Mouse (Mus musculus) neural tube, embryonic 11.5 days (tissue): Measurements from ENCODE around the gene Sirpa. TPM values are rescaled to one million over a fixed set of nuclear protein-coding genes. Genes with fewer than 3 reads are reported as not detected.
A peak's percentile ranks its signal among the peaks of the same experiment; 100 is the strongest.

Experiments used
- ATAC-seq: fragments of 200-750 bp; cut with Nextera tagmentation; 2 replicates; pipeline ENCODE4 v1.8.0; 2017; ENCODE audit warnings: moderate number of reproducible peaks, mild to moderate bottlenecking, moderate TSS enrichment, moderate library complexity; ENCODE audit not compliant: insufficient read depth, low FRiP score, low TSS enrichment
- DNase-seq: peaks from one replicate; pipeline ENCODE4 v3.0.0-alpha.2; 2015; ENCODE audit warnings: low spot score
- H3K27ac ChIP-seq: fragments of 300-500 bp; sonication (generic); 2 replicates; pipeline ENCODE4 v1.5.1; 2014; ENCODE audit warnings: low read depth, mild to moderate bottlenecking, low read length
- H3K27me3 ChIP-seq: fragments of 300-500 bp; sonication (generic); 2 replicates; pipeline ENCODE4 v1.6.1; 2014; ENCODE audit warnings: mild to moderate bottlenecking, low read length, mixed read lengths; ENCODE audit not compliant: control insufficient read depth, insufficient read depth
- H3K36me3 ChIP-seq: fragments of 300-500 bp; sonication (generic); 2 replicates; pipeline ENCODE4 v1.6.1; 2014; ENCODE audit warnings: mild to moderate bottlenecking, low read length, moderate library complexity, mixed read lengths; ENCODE audit not compliant: control insufficient read depth, insufficient read depth
- H3K4me1 ChIP-seq: fragments of 300-500 bp; sonication (generic); 2 replicates; pipeline ENCODE4 v1.6.1; 2014; ENCODE audit warnings: low read length, mixed read lengths; ENCODE audit not compliant: control insufficient read depth, insufficient read depth
- H3K4me2 ChIP-seq: fragments of 300-500 bp; sonication (generic); 2 replicates; pipeline ENCODE4 v1.6.1; 2014; ENCODE audit warnings: low read depth, mild to moderate bottlenecking, moderate library complexity
- H3K4me3 ChIP-seq: fragments of 300-500 bp; sonication (generic); 2 replicates; pipeline ENCODE4 v1.5.1; 2014; ENCODE audit warnings: low read depth, low read length
- H3K9ac ChIP-seq: fragments of 300-500 bp; sonication (generic); 2 replicates; pipeline ENCODE4 v1.6.1; 2014; ENCODE audit warnings: mild to moderate bottlenecking, low read length
- H3K9me3 ChIP-seq: fragments of 300-500 bp; sonication (generic); 2 replicates; pipeline ENCODE4 v1.6.1; 2016; ENCODE audit warnings: low read length; ENCODE audit not compliant: control insufficient read depth
- WGBS: fragments of 180-500 bp; shearing (Covaris S2); extraction: QIAGEN DNeasy Blood & Tissue Kit; methylation state at CpG from one replicate; pipeline ENCODE4 v1.1.7; 2014; 5-methylcytosine and 5-hydroxymethylcytosine counted together
- polyA plus RNA-seq: library from polyadenylated mRNA; unstranded; fragments of >200 nt; fragmentation: Nextera tagmentation; extraction: Ambion mirVana; gene quantifications from 2 replicates; pipeline ENCODE4 v1.2.1, GENCODE M21; 2014

Sirpa gene
- polyA plus RNA-seq, 1 experiment from 2014 or later, result 18.9 TPM

DNA sequence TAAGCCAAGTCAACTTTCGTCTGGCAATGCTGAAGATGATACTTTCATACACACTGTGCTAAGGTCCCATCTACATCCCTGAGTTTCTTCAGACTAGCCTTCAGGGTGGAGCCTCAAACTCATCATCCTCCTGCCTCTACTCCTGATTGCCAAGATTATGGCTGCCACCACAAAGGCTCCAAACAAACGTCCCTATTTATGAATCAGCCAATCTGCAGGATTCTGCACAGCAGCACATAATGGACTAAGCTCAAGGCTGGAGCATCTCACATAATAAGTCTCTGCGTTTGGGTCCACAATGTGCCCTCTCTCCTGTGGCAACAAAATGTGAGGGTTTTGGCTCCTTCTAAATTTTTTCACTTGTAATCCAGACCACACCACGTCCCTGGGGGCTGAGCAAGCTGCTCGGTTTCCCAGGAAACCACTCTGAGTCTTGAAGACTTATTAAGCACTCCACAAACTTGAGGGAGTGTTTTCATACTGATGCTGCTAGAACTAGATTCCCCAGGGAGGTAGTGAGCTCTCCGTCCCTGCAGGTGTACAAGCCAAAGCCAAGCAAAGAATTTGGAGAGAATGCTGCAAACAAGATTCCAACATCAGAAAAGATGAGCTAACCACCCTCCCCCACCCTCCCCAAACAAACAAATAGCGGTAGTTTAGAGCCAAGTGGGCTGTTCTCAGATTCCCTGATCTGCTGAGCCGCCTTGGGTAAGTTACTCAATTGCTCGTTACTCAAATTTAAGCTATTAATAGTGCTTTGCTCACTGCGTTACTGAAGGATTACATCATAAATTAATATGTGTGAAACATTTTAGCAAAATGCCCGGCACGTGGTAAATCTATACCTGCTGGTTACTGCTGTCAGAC, 34.4 kb upstream of the Sirpa start:
- Histone ChIP-seq H3K36me3 (no peaks in the 10 kb centered on the region), H3K27ac (no peak overlapping the region), H3K9ac (no peak overlapping the region), H3K9me3 (no peaks in the 10 kb centered on the region), H3K4me1 (no peaks in the 10 kb centered on the region), H3K4me2 (no peak overlapping the region), H3K4me3 (no peak overlapping the region), H3K27me3 (no peaks in the 10 kb centered on the region)
- DNase-seq (no peak), ATAC-seq (no peak)
- WGBS, result 67% methylated on average over 12 of the region's 12 CpGs

DNA sequence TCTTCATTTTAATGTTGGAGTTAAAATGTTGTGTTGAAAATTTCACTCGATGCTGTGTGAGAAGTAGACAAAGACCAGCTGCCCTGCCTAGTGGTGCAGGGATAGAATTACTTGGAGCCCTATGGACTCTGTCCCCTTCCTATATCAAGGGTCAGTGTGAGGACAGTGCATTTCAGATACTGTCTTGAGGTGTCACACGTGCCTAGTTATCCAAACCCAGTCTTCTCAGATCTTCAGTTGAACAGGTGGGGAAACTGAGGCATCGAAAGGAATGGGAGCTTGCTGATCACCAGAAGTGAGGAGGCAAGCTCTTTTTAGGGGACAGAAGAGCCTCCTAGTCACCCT, 33.8 kb upstream of the Sirpa start:
- H3K4me3 ChIP-seq, result no peak overlapping the region
- no peaks in the 10 kb centered on the region for H3K9me3 ChIP-seq
- H3K9ac ChIP-seq, result no peak overlapping the region
- no peaks in the 10 kb centered on the region for H3K36me3 ChIP-seq
- no peak overlapping the region for H3K4me2 ChIP-seq
- DNase-seq (no peak), ATAC-seq (no peak)
- 79% methylated on average over 3 of the region's 3 CpGs for WGBS
- no peaks in the 10 kb centered on the region for H3K27me3 ChIP-seq
- no peaks in the 10 kb centered on the region for H3K4me1 ChIP-seq
- H3K27ac ChIP-seq, result no peak overlapping the region

DNA sequence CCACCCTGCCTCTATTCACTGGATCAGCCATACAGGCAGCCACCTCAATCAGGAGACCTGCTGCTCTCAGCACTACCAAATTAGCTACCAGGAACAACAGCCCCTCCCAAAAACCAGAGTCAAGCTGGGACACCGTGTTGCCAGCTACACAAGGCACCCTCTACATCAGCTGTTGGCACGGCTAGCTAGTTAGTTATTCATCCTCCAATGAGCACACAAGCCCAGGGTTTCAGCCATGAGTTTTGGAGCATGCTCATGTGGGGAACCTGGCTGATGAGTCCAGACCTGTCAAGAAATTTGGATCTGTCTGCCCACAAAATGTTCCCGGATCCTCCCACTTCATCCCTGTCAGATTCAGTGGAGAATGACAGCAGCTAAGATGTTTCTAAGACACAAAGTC, 30.8 kb upstream of the Sirpa start:
- WGBS, result 74% methylated on average over 3 of the region's 3 CpGs
- Histone ChIP-seq H3K36me3 (no peaks in the 10 kb centered on the region), H3K4me3 (no peak overlapping the region), H3K27me3 (no peaks in the 10 kb centered on the region), H3K27ac (no peak overlapping the region), H3K9me3 (no peaks in the 10 kb centered on the region), H3K4me1 (no peaks in the 10 kb centered on the region), H3K4me2 (no peak overlapping the region), H3K9ac (no peak overlapping the region)
- ATAC-seq (no peak), DNase-seq (no peak)

DNA sequence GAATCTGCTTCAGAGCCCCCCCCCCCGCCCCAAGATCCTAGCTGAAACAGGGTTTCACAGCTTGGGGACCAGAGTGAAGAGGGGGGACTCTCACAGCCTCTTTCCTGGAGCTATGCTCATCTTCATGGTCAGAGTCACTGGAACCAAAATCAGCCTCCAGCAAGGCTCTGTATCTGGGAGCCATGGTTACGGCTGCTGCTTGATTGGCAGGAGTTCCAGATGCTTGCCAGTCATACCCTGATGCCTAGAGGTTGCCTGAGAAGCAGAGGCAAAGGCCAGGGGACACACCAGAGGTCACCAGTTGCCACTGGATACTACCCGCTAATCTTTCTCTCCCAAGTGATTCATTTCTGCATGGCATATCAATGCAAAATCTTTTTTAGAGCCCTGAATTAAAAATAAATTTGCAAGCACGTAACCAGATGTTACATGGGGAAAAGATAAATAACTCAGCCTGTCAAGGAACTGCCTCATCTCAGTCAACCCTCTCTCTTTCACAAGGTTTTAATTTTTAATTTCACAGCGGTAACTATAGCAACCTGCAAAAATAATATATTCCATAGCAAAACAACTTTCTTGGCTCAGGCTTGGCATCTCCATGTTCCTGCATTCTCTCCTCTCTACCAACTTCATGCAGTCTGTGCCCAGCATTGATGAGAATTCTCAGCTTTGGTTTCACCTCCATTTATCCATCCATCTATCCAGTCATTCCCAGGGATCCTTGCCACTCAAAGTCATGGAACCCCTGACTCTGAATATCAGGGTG, 28.5 kb upstream of the Sirpa start:
- DNase-seq (no peak), ATAC-seq (no peak)
- WGBS, result 73% methylated on average over 5 of the region's 5 CpGs
- Histone ChIP-seq H3K9me3 (no peaks in the 10 kb centered on the region), H3K4me3 (no peak overlapping the region), H3K27me3 (no peaks in the 10 kb centered on the region), H3K4me2 (no peak overlapping the region), H3K27ac (no peak overlapping the region), H3K9ac (no peak overlapping the region), H3K36me3 (no peaks in the 10 kb centered on the region), H3K4me1 (no peaks in the 10 kb centered on the region)

DNA sequence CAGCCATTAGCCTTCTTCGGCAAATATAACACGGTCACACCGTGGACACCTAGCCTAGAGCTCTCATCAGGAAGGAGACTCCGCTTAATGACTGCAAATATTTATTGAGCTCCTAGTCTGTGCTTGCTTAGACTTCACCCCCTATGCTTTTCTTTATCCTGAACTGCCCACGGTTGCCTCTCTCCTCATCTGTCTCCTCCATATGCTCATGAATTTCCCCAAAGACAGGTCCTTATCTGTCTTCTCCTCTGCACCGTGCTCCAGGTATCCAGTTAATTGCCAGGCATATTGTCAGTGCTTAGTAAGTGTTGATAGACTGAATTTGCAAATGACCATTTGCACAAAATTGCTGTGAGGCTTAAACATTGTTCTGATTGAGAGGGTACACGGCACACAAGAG, 23.5 kb upstream of the Sirpa start:
- Histone ChIP-seq H3K27ac (no peak overlapping the region), H3K4me2 (no peak overlapping the region), H3K9ac (no peak overlapping the region), H3K9me3 (no peaks in the 10 kb centered on the region), H3K36me3 (no peaks in the 10 kb centered on the region), H3K4me1 (peaks cover 5% of the 10 kb centered on the region), H3K4me3 (no peak overlapping the region), H3K27me3 (0 out of 2 replicates have a peak, but pooled peaks cover 5% of the 10 kb centered on the region)
- DNase-seq, result no peak
- no peak for ATAC-seq
- 86% methylated on average over 7 of the region's 7 CpGs for WGBS

DNA sequence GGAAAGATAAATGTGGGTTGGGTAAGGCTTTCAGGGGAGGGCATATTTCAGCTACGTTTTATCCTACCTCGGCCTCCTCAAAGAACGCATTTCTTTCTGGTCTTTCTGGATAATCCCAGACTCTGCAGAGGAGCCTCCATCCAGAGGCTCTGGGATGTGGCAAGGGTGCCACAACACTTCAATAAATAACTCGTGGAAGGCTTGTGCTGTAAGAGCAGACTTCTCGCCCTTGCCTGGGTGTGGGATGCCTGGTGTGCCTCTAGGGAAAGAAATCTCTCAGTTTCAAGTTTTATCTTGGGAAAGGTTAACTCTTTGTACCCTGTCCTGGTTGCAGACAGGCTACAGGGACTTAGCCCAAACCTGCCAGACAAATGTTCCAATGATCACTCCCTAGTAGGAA, 23.1 kb upstream of the Sirpa start:
- no peaks in the 10 kb centered on the region for H3K9me3 ChIP-seq
- H3K27ac ChIP-seq, result no peak overlapping the region
- no peak for ATAC-seq
- no peak overlapping the region for H3K4me3 ChIP-seq
- H3K36me3 ChIP-seq, result no peaks in the 10 kb centered on the region
- DNase-seq, result no peak
- no peak overlapping the region for H3K9ac ChIP-seq
- H3K4me1 ChIP-seq, result peaks cover 5% of the 10 kb centered on the region
- WGBS, result 77% methylated on average over 5 of the region's 5 CpGs
- no peak overlapping the region for H3K4me2 ChIP-seq
- H3K27me3 ChIP-seq, result 0 out of 2 replicates have a peak, but pooled peaks cover 5% of the 10 kb centered on the region

DNA sequence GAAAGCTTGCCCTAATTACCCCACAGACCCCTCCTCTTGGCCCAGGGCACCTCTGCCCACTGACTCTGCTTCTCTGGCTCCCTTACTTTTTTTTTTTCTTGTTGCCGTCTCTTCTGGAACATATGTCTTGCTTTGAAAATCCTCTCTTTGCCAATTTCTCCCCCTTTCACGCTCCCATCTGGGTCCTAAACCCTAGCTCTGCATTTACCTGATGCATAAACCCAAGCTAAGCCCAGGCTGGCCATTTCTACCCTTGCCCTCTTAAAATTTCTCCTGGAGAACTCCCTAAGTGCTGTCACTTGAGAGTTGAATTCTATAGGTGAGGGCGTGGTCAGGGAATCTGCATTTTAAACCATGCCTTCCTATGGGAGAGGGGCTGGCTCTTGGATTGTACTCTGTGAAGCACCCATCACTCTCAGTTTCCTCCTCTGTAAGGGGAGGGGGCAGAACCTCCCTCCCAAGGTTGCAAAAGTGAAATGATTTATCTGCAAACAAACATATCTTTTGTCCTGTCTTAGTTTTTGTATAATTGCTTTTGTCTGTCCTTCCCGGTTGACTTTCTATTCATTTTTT, 18.8 kb upstream of the Sirpa start:
- Histone ChIP-seq H3K27me3 (0 out of 2 replicates have a peak, but pooled peaks cover 5% of the 10 kb centered on the region), H3K9ac (peak overlapping the region; percentile 40; the same call in 1 of the 2 replicates)
- 0 out of 2 replicates have a peak, but pooled peaks have one; percentile 14 for ATAC-seq

DNA sequence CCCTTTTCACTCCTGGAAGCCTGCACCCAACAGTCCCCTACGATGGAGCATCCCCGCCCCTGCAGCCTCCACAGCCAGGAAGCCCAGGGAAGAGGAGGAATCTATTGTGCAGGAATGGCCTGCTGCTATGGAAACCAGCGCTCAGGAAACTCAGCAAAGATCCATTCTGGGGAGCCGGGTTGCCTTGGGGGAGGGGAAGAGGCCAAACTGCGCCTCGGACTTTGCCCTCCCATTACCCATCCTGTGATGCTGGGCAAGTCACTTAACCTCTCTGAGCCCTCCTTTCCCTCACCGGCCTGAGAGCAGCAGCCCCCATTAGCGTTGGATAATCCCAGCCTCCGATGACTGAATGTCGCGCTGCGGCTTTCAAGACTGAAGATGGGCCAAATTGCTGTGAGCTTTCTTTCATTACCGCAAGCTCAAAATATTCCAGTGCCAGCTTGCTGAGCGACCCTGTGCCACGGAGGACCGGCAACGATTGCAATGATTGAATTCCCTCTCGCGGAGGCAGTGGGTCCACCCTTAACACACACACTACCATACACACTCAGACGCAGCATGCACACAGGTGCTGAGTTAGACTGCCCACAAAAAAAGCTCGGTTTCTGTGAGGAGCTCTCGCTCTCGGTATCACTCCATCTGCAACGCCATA, 18.1 kb upstream of the Sirpa start:
- WGBS, result 8% methylated on average over 24 of the region's 24 CpGs
- H3K4me3 ChIP-seq, result peak overlapping the region; percentile 6; the same call in 1 of the 2 replicates
- ATAC-seq (peak; percentile 84), DNase-seq (peak; percentile 59)
- no peak overlapping the region for H3K27ac ChIP-seq
- no peaks in the 10 kb centered on the region for H3K36me3 ChIP-seq
- H3K4me1 ChIP-seq, result peaks cover 5% of the 10 kb centered on the region
- no peaks in the 10 kb centered on the region for H3K9me3 ChIP-seq
- H3K4me2 ChIP-seq, result peak overlapping the region; percentile 48
- H3K27me3 ChIP-seq, result 0 out of 2 replicates have a peak, but pooled peaks cover 5% of the 10 kb centered on the region
- peak overlapping the region; percentile 40; the same call in 1 of the 2 replicates for H3K9ac ChIP-seq

More for the DNA sequence above, 18.8 kb upstream of the Sirpa start:
- no peak overlapping the region for H3K27ac ChIP-seq
- H3K4me3 ChIP-seq, result peak overlapping the region; percentile 6; the same call in 1 of the 2 replicates
- H3K4me2 ChIP-seq, result peak overlapping the region; percentile 48
- no peaks in the 10 kb centered on the region for H3K9me3 ChIP-seq
- no peaks in the 10 kb centered on the region for H3K36me3 ChIP-seq
- WGBS, result 12% methylated on average over 4 of the region's 4 CpGs
- DNase-seq, result no peak
- H3K4me1 ChIP-seq, result peaks cover 5% of the 10 kb centered on the region
